Mouse (Mus musculus) urinary bladder, postnatal 36 days (tissue): ENCODE data around the gene Exoc3l4.

Source experiments
- DNase-seq, 2 experiments: peaks; one replicate each; pipeline ENCODE4 v3.0.0; 2022; ENCODE audit warnings: low spot score in 2 of 2, mixed read lengths in 1 of 2

The Exoc3l4 gene

GRCm38 (mm10) chr12:111411631-111412355, 5.0 kb upstream of the Exoc3l4 start:
- no peak for DNase-seq

GRCm38 (mm10) chr12:111412581-111413284, 4.1 kb upstream of the Exoc3l4 start:
- DNase-seq: no peak

GRCm38 (mm10) chr12:111413300-111413699, 3.5 kb upstream of the Exoc3l4 start:
- peak; percentile 85 to 90 for DNase-seq

GRCm38 (mm10) chr12:111419918-111420317, 3.1 kb downstream of the Exoc3l4 start:
- no peak for DNase-seq

- no peak for DNase-seq
These were observed 4.3 kb downstream of the Exoc3l4 start for GRCm38 (mm10) chr12:111420946-111421709.

- DNase-seq: no peak
These were observed 6.0 kb downstream of the Exoc3l4 start for GRCm38 (mm10) chr12:111422852-111423251.

- DNase-seq: no peak
These were observed 6.8 kb downstream of the Exoc3l4 start for GRCm38 (mm10) chr12:111423570-111424129.

- DNase-seq: no peak
These were observed 7.7 kb downstream of the Exoc3l4 start for GRCm38 (mm10) chr12:111424547-111424946.

- peak; percentile 87 for DNase-seq
These were observed 8.4 kb downstream of the Exoc3l4 start for GRCm38 (mm10) chr12:111425258-111425657.

GRCm38 (mm10) chr12:111425789-111426460, 9.1 kb downstream of the Exoc3l4 start:
- peak; percentile 93 for DNase-seq

GRCm38 (mm10) chr12:111427438-111428113, 10.8 kb downstream of the Exoc3l4 start:
- no peak for DNase-seq

GRCm38 (mm10) chr12:111428364-111428763, 11.5 kb downstream of the Exoc3l4 start:
- DNase-seq: no peak

- DNase-seq: peak in 1 of 2 experiments; percentile 58
These were observed 12.4 kb downstream of the Exoc3l4 start for GRCm38 (mm10) chr12:111428961-111429911.

GRCm38 (mm10) chr12:111430049-111430867, 13.4 kb downstream of the Exoc3l4 start:
- no peak for DNase-seq

- no peak for DNase-seq
These were observed 14.3 kb downstream of the Exoc3l4 start for GRCm38 (mm10) chr12:111430868-111431817.

- DNase-seq: no peak
These were observed 15.3 kb downstream of the Exoc3l4 start for GRCm38 (mm10) chr12:111432097-111432496.

GRCm38 (mm10) chr12:111432751-111433331, 16.0 kb downstream of the Exoc3l4 start:
- DNase-seq: no peak
